Mouse (Mus musculus) WW6 (cell line): ENCODE results near the gene Rab37.

ENCODE experiments used
- DNase-seq: peaks from one replicate; pipeline ENCODE4 v3.0.0-alpha.2; 2013; ENCODE audit warnings: low read depth, low spot score

Gene Rab37

GRCm38 (mm10) chr11:115197558-115197957, 106.3 kb downstream of the Rab37 start:
- DNase-seq: no peak

- no peak for DNase-seq
These were observed 107.7 kb downstream of the Rab37 start for GRCm38 (mm10) chr11:115198932-115199384.

GRCm38 (mm10) chr11:115200520-115200919, 109.3 kb downstream of the Rab37 start:
- no peak for DNase-seq

DNA sequence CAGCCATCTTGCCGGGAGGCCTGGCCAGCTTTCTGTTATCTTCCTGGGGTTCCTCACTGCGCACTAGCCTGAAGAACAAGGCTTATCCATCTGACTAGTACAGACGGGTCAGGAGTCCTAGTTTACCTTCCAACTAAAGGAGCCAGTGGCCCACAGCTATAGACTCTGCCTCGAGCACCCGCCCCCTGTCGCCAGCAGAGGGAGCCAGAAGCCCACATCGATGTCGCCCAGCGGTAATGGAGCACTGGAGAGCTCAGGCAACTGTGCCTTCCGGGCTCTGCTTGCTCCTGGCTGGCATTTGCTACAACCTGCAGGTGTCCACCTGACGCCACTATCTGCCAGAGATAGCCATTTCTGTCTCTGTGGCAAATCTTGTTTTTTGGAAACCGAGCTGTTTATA, 111.1 kb downstream of the Rab37 start:
- DNase-seq: no peak

DNA sequence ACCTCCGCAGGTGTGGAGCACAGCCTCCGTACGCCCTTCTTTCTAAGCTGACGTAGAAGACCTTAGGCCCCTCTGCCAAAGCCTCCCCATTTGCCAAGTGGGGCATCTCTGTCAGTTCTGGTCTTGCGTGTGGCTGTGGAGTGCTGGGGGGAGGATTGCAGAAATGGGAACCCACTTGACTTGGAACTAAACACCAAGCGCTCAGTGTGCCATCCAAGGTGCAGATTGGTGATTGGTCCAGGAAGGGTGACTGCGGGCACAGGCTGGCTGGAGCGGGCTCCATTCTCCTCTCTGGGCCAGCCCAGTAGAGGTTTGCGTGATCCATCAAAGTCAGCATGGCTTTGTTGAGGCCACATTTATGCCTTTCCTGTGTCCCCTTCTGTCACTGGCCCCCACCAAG, 111.5 kb downstream of the Rab37 start:
- DNase-seq: no peak

- DNase-seq: no peak
These were observed 116.9 kb downstream of the Rab37 start for GRCm38 (mm10) chr11:115208126-115208525.

GRCm38 (mm10) chr11:115208776-115209732, 117.8 kb downstream of the Rab37 start:
- DNase-seq: no peak

- no peak for DNase-seq
These were observed 118.7 kb downstream of the Rab37 start for GRCm38 (mm10) chr11:115209958-115210357.
